Mouse (Mus musculus) CH12.LX (cell line): Measurements from ENCODE around the gene Anks1. TPM values are rescaled to one million over a fixed set of nuclear protein-coding genes. Genes with fewer than 3 reads are reported as not detected.

ENCODE experiments used
- DNase-seq: peaks from one replicate; pipeline ENCODE4 v3.0.0-alpha.2; 2013; ENCODE audit errors: extremely low read depth
- H3K27ac ChIP-seq: 2 replicates; pipeline ENCODE4 v1.5.1; 2012; ENCODE audit warnings: low read depth, mild to moderate bottlenecking, control low read depth, moderate library complexity; ENCODE audit not compliant: insufficient read depth
- H3K27me3 ChIP-seq: replicated peaks from 2 replicates; pipeline ENCODE3; 2012; ENCODE audit warnings: inconsistent platforms
- H3K36me3 ChIP-seq, 2 experiments: replicated peaks in 1 of 2; 2 replicates each; pipeline versions ENCODE3 to v1.6.1; 2012; ENCODE audit warnings: inconsistent platforms in 1 of 2, low read length in 1 of 2, mild to moderate bottlenecking in 1 of 2, mixed read lengths in 1 of 2, moderate library complexity in 1 of 2; ENCODE audit not compliant: control insufficient read depth in 1 of 2, insufficient read depth in 1 of 2
- H3K4me1 ChIP-seq, 2 experiments: 2 replicates each; pipeline ENCODE4 v1.6.1; 2012; ENCODE audit warnings: inconsistent platforms in 1 of 2, moderate library complexity in 1 of 2; ENCODE audit not compliant: insufficient read depth in 2 of 2, control insufficient read depth in 1 of 2
- H3K4me2 ChIP-seq: 2 replicates; pipeline ENCODE4 v1.6.1; 2012; ENCODE audit warnings: low read depth, mild to moderate bottlenecking, control low read depth; ENCODE audit not compliant: poor library complexity, insufficient read depth, severe bottlenecking
- H3K4me3 ChIP-seq, 3 experiments: fragments of 150-350 bp in 1 of 3; sonication (generic) in 1 of 3; replicated peaks in 1 of 3; 2 replicates each; pipeline versions ENCODE3 to v1.5.1; 2011 to 2012; ENCODE audit warnings: low read depth in 2 of 3, low read length in 2 of 3, mild to moderate bottlenecking in 2 of 3, moderate library complexity in 2 of 3, control low read depth in 1 of 3, improper control_type of control experiment in 1 of 3, inconsistent platforms in 1 of 3, mixed read lengths in 1 of 3; ENCODE audit not compliant: poor library complexity in 1 of 3
- H3K79me2 ChIP-seq: replicated peaks from 2 replicates; pipeline ENCODE4 v1.6.1; 2012; ENCODE audit warnings: mild to moderate bottlenecking, moderate library complexity; ENCODE audit not compliant: control insufficient read depth, poor library complexity, insufficient read depth, severe bottlenecking; ENCODE audit errors: extremely low read depth
- H3K9ac ChIP-seq: 2 replicates; pipeline ENCODE4 v1.6.1; 2012; ENCODE audit warnings: low read depth, mild to moderate bottlenecking, control low read depth, moderate library complexity; ENCODE audit not compliant: insufficient read depth
- H3K9me3 ChIP-seq: replicated peaks from 2 replicates; pipeline ENCODE3; 2012; ENCODE audit warnings: low read length, inconsistent platforms, mixed read lengths
- CTCF ChIP-seq, 2 experiments: IDR thresholded peaks in 1 of 2; conservative IDR thresholded peaks in 1 of 2; 2 replicates each; pipeline ENCODE4 v1.5.1; 2011 to 2012; ENCODE audit warnings: low read depth in 2 of 2, low read length in 2 of 2, improper control_type of control experiment in 1 of 2, inconsistent platforms in 1 of 2, mild to moderate bottlenecking in 1 of 2, moderate library complexity in 1 of 2
- JUND ChIP-seq: conservative IDR thresholded peaks from 2 replicates; pipeline ENCODE4 v1.6.1; 2011; ENCODE audit warnings: low read depth, low read length, improper control_type of control experiment
- KAT2A ChIP-seq: IDR thresholded peaks from 2 replicates; pipeline ENCODE4 v1.6.1; 2012; ENCODE audit warnings: low read length, improper control_type of control experiment, inconsistent platforms; ENCODE audit not compliant: insufficient replicate concordance
- MAZ ChIP-seq: IDR thresholded peaks from 2 replicates; pipeline ENCODE4 v1.6.1; 2012; ENCODE audit warnings: low read depth, mild to moderate bottlenecking, inconsistent platforms, low read length, improper control_type of control experiment, moderate library complexity
- MXI1 ChIP-seq: IDR thresholded peaks from 2 replicates; pipeline ENCODE4 v1.6.1; 2011; ENCODE audit warnings: mild to moderate bottlenecking, low read depth, low read length, improper control_type of control experiment
- POLR2A ChIP-seq: IDR thresholded peaks from 2 replicates; pipeline ENCODE4 v1.6.1; 2011; ENCODE audit warnings: low read depth, mild to moderate bottlenecking, improper control_type of control experiment, low read length
- RAD21 ChIP-seq: IDR thresholded peaks from 2 replicates; pipeline ENCODE4 v1.6.1; 2011; ENCODE audit warnings: low read depth, mild to moderate bottlenecking, low read length, improper control_type of control experiment, moderate library complexity
- RCOR1 ChIP-seq: conservative IDR thresholded peaks from 2 replicates; pipeline ENCODE4 v1.6.1; 2012; ENCODE audit warnings: low read depth, mild to moderate bottlenecking, inconsistent platforms, low read length, improper control_type of control experiment
- ZMIZ1 ChIP-seq: IDR thresholded peaks from 2 replicates; pipeline ENCODE4 v1.6.1; 2012; ENCODE audit warnings: low read depth, mild to moderate bottlenecking, inconsistent platforms, low read length, improper control_type of control experiment
- ZNF384 ChIP-seq: IDR thresholded peaks from 2 replicates; pipeline ENCODE4 v1.6.1; 2012; ENCODE audit warnings: low read depth, low read length, improper control_type of control experiment, inconsistent platforms
- dilution Hi-C: fragments of 300-500 bp; cut with MboI; formaldehyde crosslinking; loops from 2 replicates; pipeline ENCODE4 v1.14.3; 2020; ENCODE audit warnings: low sequenced_read_pairs; ENCODE audit not compliant: extremely low pct_unique_long_range_greater_than_20kb, extremely low pct_ligation_motif_present
- in situ Hi-C: fragments of 300-500 bp; cut with MboI; formaldehyde crosslinking; loops from 3 replicates; pipeline ENCODE4 v1.14.3; 2019; ENCODE audit warnings: low sequenced_read_pairs, low pct_ligation_motif_present, low pct_unique_long_range_greater_than_20kb, mixed read lengths
- polyA plus RNA-seq: library from polyadenylated mRNA; unstranded; fragments of >175 nt; gene quantifications from 2 replicates; pipeline ENCODE4 v1.2.1, GENCODE M21; 2012; ENCODE audit warnings: low read depth; ENCODE audit not compliant: insufficient read length
- total RNA-seq, 2 experiments: library from RNA; depleted of rRNA; stranded (reverse); fragments of 300-350 nt in 1 of 2; fragments of >200 nt in 1 of 2; gene quantifications; 2 replicates each; pipeline ENCODE4 v1.2.3; 2012 to 2014

The Anks1 gene
- total and polyA plus RNA-seq, 3 experiments = 5.8 to 9.3 (median 9.0) TPM

DNA sequence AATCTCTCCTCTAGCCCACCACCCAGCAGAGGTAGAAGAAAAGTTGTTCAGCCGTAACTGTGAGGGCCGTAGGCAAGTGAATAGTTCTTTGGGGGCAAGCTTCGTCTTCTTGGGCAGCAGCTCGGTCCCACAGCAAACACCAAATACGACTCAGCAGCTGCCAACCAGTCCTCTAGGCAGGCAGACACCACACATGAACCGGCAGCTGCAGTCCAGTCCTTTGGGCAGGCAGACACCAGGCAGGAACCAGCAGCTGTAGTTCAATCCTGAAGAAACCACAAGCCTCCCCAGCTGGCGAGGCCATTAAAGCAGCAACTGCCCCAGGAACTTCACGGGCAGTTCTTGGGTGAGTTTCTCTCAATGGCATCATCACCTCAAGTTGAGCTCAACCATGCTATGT lies 203.2 kb downstream of the Anks1 start:
- H3K9me3 ChIP-seq = peaks cover 24% of the 10 kb centered on the region
- no peak overlapping the region for H3K9ac ChIP-seq
- H3K27ac ChIP-seq = no peak overlapping the region
- TF ChIP-seq MXI1 (no peak), ZNF384 (no peak), KAT2A (no peak), JUND (no peak), MAZ (no peak), CTCF (conservative IDR thresholded peaks at IDR 0.05 in 1 of 2, IDR thresholded peaks at IDR 0.05 in 1 of 2; ENCODE audit: low read depth in 2 of 2, low read length in 2 of 2) (no peak), RAD21 (no peak), POLR2A (no peak), ZMIZ1 (no peak), RCOR1 (no peak)
- no peaks in the 10 kb centered on the region for H3K27me3 ChIP-seq
- dilution Hi-C loops (no loop called here), in situ Hi-C loops (no loop called here)
- H3K4me1 ChIP-seq = peaks cover 8 to 27% of the 10 kb centered on the region in 2 experiments
- H3K4me2 ChIP-seq = no peak overlapping the region
- no peak for DNase-seq
- no peaks in the 10 kb centered on the region for H3K36me3 ChIP-seq
- H3K4me3 ChIP-seq = no peak overlapping the region
- H3K79me2 ChIP-seq = no peaks in the 10 kb centered on the region

Other genes starting within 250 kb of the Anks1 start
- gene Spdef, start 180.4 kb upstream of the Anks1 start, total RNA-seq (2012; rRNA removed) = not detected in 2 replicates
- not detected in 2 replicates for gene Spdef, start 180.4 kb upstream of the Anks1 start, total RNA-seq (2014; rRNA removed)
- gene Spdef, start 180.4 kb upstream of the Anks1 start, polyA plus RNA-seq = not detected in 2 replicates
- gene D17Wsu92e, start 88.7 kb upstream of the Anks1 start, total RNA-seq (2012; rRNA removed) = 44.2 and 46.4 TPM in 2 replicates
- 33.1 and 34.9 TPM in 2 replicates for gene D17Wsu92e, start 88.7 kb upstream of the Anks1 start, total RNA-seq (2014; rRNA removed)
- gene D17Wsu92e, start 88.7 kb upstream of the Anks1 start, polyA plus RNA-seq = 70.8 and 73.5 TPM in 2 replicates
- gene Snrpc, start 71.2 kb upstream of the Anks1 start, total RNA-seq (2012; rRNA removed) = 154 and 173 TPM in 2 replicates
- 165 and 171 TPM in 2 replicates for gene Snrpc, start 71.2 kb upstream of the Anks1 start, total RNA-seq (2014; rRNA removed)
- 184 and 194 TPM in 2 replicates for gene Snrpc, start 71.2 kb upstream of the Anks1 start, polyA plus RNA-seq
- gene Uhrf1bp1, start 52.9 kb upstream of the Anks1 start, total RNA-seq (2012; rRNA removed) = 9.8 and 13.1 TPM in 2 replicates
- gene Uhrf1bp1, start 52.9 kb upstream of the Anks1 start, total RNA-seq (2014; rRNA removed) = 5.7 and 6.0 TPM in 2 replicates
- gene Uhrf1bp1, start 52.9 kb upstream of the Anks1 start, polyA plus RNA-seq = 12.2 and 13.6 TPM in 2 replicates
- 36.9 and 45.9 TPM in 2 replicates for gene Taf11, start 538 bp downstream of the Anks1 start, total RNA-seq (2012; rRNA removed)
- gene Taf11, start 538 bp downstream of the Anks1 start, total RNA-seq (2014; rRNA removed) = 41.1 and 44.0 TPM in 2 replicates
- gene Taf11, start 538 bp downstream of the Anks1 start, polyA plus RNA-seq = 70.9 and 74.7 TPM in 2 replicates
- gene Tcp11, start 171.3 kb downstream of the Anks1 start, total RNA-seq (2012; rRNA removed) = not detected in 2 replicates
- gene Tcp11, start 171.3 kb downstream of the Anks1 start, total RNA-seq (2014; rRNA removed) = not detected in 2 replicates
- not detected in 2 replicates for gene Tcp11, start 171.3 kb downstream of the Anks1 start, polyA plus RNA-seq
- gene Scube3, start 232.8 kb downstream of the Anks1 start, total RNA-seq (2012; rRNA removed) = 0.08 and 0.50 TPM in 2 replicates
- not detected in 2 replicates for gene Scube3, start 232.8 kb downstream of the Anks1 start, total RNA-seq (2014; rRNA removed)
- 0.10 and 0.19 TPM in 2 replicates for gene Scube3, start 232.8 kb downstream of the Anks1 start, polyA plus RNA-seq